Mouse (Mus musculus) adrenal gland, adult 2 months (tissue): Measurements from ENCODE around the gene Il6st. TPM values are rescaled to one million over a fixed set of nuclear protein-coding genes. Genes with fewer than 3 reads are reported as not detected.

Experiments
- DNase-seq: peaks from one replicate; pipeline ENCODE4 v3.0.0; 2021
- polyA plus RNA-seq: library from polyadenylated mRNA; depleted of rRNA; stranded (reverse); fragments of >200 nt; gene quantifications from 2 replicates; pipeline ENCODE4 v1.2.3, GENCODE M21; 2012
- total RNA-seq, 2 experiments: library from RNA; stranded (reverse); gene quantifications; 2 replicates each; pipeline ENCODE4 v1.2.3; 2021

The Il6st gene
- total and polyA plus RNA-seq, 3 experiments, result 44.4 to 355 (median 339) TPM

GRCm38 (mm10) chr13:112442867-112443529, 20.9 kb upstream of the Il6st start:
- DNase-seq, result no peak

GRCm38 (mm10) chr13:112447108-112447665, 16.7 kb upstream of the Il6st start:
- DNase-seq, result peak; percentile 26

GRCm38 (mm10) chr13:112450210-112450609, 13.7 kb upstream of the Il6st start:
- no peak for DNase-seq

- DNase-seq, result no peak
Observed at GRCm38 (mm10) chr13:112457366-112457765, 6.5 kb upstream of the Il6st start.

- DNase-seq, result no peak
Observed at GRCm38 (mm10) chr13:112458016-112458415, 5.9 kb upstream of the Il6st start.

- no peak for DNase-seq
Observed at GRCm38 (mm10) chr13:112458435-112459018, 5.3 kb upstream of the Il6st start.

GRCm38 (mm10) chr13:112459956-112460355, 3.9 kb upstream of the Il6st start:
- DNase-seq, result no peak

- DNase-seq, result no peak
Observed at GRCm38 (mm10) chr13:112462411-112462987, 1.4 kb upstream of the Il6st start.

- no peak for DNase-seq
Observed at GRCm38 (mm10) chr13:112463337-112463802, 500 bp upstream of the Il6st start.

- peak; percentile 30 for DNase-seq
Observed at GRCm38 (mm10) chr13:112464626-112465287, 887 bp downstream of the Il6st start.

GRCm38 (mm10) chr13:112465585-112465984, 1.7 kb downstream of the Il6st start:
- peak; percentile 10 for DNase-seq

- peak; percentile 26 for DNase-seq
Observed at GRCm38 (mm10) chr13:112466136-112466945, 2.5 kb downstream of the Il6st start.

GRCm38 (mm10) chr13:112466946-112467255, 3.0 kb downstream of the Il6st start:
- no peak for DNase-seq

- no peak for DNase-seq
Observed at GRCm38 (mm10) chr13:112467384-112467783, 3.5 kb downstream of the Il6st start.

- no peak for DNase-seq
Observed at GRCm38 (mm10) chr13:112469491-112469890, 5.6 kb downstream of the Il6st start.

- DNase-seq, result no peak
Observed at GRCm38 (mm10) chr13:112471201-112471600, 7.3 kb downstream of the Il6st start.

GRCm38 (mm10) chr13:112472401-112473023, 8.6 kb downstream of the Il6st start:
- DNase-seq, result peak; percentile 45

GRCm38 (mm10) chr13:112473757-112474755, 10.2 kb downstream of the Il6st start:
- peak; percentile 25 for DNase-seq

GRCm38 (mm10) chr13:112479032-112479431, 15.2 kb downstream of the Il6st start:
- no peak for DNase-seq

GRCm38 (mm10) chr13:112479926-112480325, 16.1 kb downstream of the Il6st start:
- no peak for DNase-seq
